Mouse (Mus musculus): ENCODE data around the gene Peli2. TPM values are rescaled to one million over a fixed set of nuclear protein-coding genes. Genes with fewer than 3 reads are reported as not detected.

Peli2 gene
- total RNA-seq, 2 experiments from 2014 or later = 15.6 to 18.6 TPM

GRCm38 (mm10) chr14:48303235-48303634 is 182.6 kb downstream of the Peli2 start:
- intact Hi-C loops (cut with DNase I) = no loop called here
- peak in 1 of 2 experiments; percentile 36 for DNase-seq

GRCm38 (mm10) chr14:48303841-48304240 is 183.2 kb downstream of the Peli2 start:
- intact Hi-C loops (cut with DNase I) = no loop called here

GRCm38 (mm10) chr14:48313234-48313633 is 192.6 kb downstream of the Peli2 start:
- intact Hi-C loops (cut with DNase I) = no loop called here
- no peak for DNase-seq

More at GRCm38 (mm10) chr14:48303841-48304240, 183.2 kb downstream of the Peli2 start:
- DNase-seq = peak in 1 of 2 experiments; percentile 12

- intact Hi-C loops (cut with DNase I) = no loop called here
- no peak for DNase-seq
Measured at GRCm38 (mm10) chr14:48316396-48316795, 195.8 kb downstream of the Peli2 start.

- DNase-seq = no peak
- intact Hi-C loops (cut with DNase I) = no loop called here
Measured at GRCm38 (mm10) chr14:48323771-48324459, 203.3 kb downstream of the Peli2 start.

- DNase-seq = no peak
- intact Hi-C loops (cut with DNase I) = no loop called here
Measured at GRCm38 (mm10) chr14:48324460-48324850, 203.8 kb downstream of the Peli2 start.

GRCm38 (mm10) chr14:48327746-48328145 is 207.1 kb downstream of the Peli2 start:
- DNase-seq = no peak
- intact Hi-C loops (cut with DNase I) = no loop called here

GRCm38 (mm10) chr14:48329716-48330365 is 209.2 kb downstream of the Peli2 start:
- DNase-seq = no peak
- intact Hi-C loops (cut with DNase I) = loop anchor here (5.0 kb wide), 1 partner anchor 83 kb away; no protein-coding TSS in a partner anchor

All from heart, postnatal 14 days (tissue).